Mouse (Mus musculus) erythroblast, embryonic 14.5 days (primary cell): ENCODE results near the gene Bace2.

Source experiments
- GATA1 ChIP-seq: IDR thresholded peaks from 2 replicates; pipeline ENCODE4 v1.6.1; 2012; ENCODE audit warnings: low read length, inconsistent platforms, mixed read lengths
- TAL1 ChIP-seq: IDR thresholded peaks from 3 replicates; pipeline ENCODE4 v1.6.1; 2012; ENCODE audit warnings: low read length, inconsistent platforms, mixed read lengths

DNA sequence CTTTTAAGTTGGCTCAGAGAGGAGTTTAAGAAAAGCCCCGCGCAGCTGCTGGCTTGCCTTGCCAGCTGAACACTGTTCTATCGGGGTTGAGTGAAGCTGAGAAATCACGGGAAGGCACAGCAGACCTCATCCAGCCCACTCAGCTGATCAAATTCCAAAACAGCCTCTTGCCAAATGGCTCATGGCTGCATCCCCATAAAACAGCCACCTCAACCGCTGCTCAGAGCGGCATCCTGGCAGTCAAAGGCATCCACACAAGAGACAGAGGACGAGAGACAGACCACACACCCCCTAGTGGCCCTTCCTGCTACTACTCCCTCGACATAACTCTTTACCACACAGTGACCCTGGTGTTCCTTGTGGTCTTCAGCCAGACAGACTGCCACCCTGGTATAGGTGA, 30.6 kb upstream of the Bace2 start:
- TF ChIP-seq GATA1 (no peak), TAL1 (no peak)
